Comparison of ENCODE assay signal across 9 mouse cellular contexts in the genomic region with DNA sequence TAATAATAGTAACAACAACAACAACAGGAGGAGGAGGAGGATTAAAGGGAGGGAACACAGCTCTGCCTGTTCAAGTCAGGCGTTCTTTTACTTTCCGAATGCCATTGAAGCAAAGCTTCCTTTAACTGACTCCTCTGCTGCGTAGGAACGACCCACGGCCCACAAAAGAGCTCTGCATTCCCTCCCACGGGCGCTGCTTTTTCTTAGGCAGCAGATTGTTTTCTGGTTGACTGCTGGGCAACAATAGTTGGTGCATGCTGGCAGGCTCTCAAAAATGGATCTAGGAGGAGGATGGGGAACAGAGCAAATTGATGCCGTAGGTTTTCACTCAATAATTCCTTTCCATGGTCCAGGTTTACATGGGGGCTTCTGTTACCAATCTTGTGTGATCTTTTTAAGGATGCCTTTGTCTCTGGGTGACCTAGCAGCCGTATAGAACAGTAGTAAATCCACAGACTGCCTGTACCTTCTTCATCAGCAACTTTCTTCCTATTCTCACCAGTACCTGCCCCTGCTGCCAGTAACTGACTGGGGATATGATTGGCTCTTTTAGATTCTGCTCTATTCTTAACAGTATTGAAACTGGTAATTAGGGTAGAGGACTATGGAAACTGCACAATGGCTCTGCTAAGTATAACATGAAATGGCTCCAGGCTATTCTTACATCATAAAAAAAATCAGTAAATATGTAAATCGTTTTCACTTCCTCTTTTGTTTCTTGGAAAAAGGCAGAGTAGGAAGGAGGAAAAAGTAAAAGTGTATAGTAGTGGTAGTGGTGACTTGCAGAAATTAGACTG.
DNase-seq lines count a peak whose midpoint lies in the region; ATAC-seq lines count a peak whose summit lies in the region.
"Had no signal": no experiment of that assay in that cellular context is flagged by ENCODE, and none has a peak within 500 bp of the region (broad histone marks: within the 10 kb centered on the region; RNA-seq: fewer than 3 reads in every experiment).

No protein-coding gene starts in this region.

- WGBS in forebrain, embryonic 13.5 days = 4% methylated on average over 10 of the region's 10 CpGs

- DNase-seq in cerebellum, postnatal 10 days = peak; percentile 55 to 57
- DNase-seq in cerebellum, postnatal 36 days = no peak
- peak; percentile 41 for DNase-seq in CD4-positive, CD25-positive, alpha-beta regulatory T cell, adult 2 months (ENCODE audit: low read depth, low spot score)
- DNase-seq in left cerebral cortex, postnatal 4 days = peak; percentile 20
- peak; percentile 12 for DNase-seq in right cerebral cortex, postnatal 4 days
- DNase-seq in urinary bladder, postnatal 36 days (ENCODE audit: low spot score in 2 of 2) = no peak
- no peak for DNase-seq in kidney, postnatal 14 days
- DNase-seq: lung, embryonic 14.5 days had no signal

- no peak overlapping the region for H3K4me3 ChIP-seq in forebrain, embryonic 13.5 days

- no peaks in the 10 kb centered on the region for H3K36me3 ChIP-seq in forebrain, embryonic 13.5 days (ENCODE audit: poor library complexity, severe bottlenecking)

- H3K27ac ChIP-seq in forebrain, embryonic 13.5 days = peak overlapping the region; percentile 49; the same call in 1 of the 2 replicates

- H3K4me1 ChIP-seq in forebrain, embryonic 13.5 days = peaks cover 13% of the 10 kb centered on the region

- peak overlapping the region; percentile 34; the same call in 1 of the 2 replicates for H3K9ac ChIP-seq in forebrain, embryonic 13.5 days
- H3K9ac ChIP-seq: lung, embryonic 14.5 days had no signal

- peak overlapping the region; percentile 36 for H3K4me2 ChIP-seq in forebrain, embryonic 13.5 days
- H3K4me2 ChIP-seq: lung, embryonic 14.5 days had no signal

- no peaks in the 10 kb centered on the region for H3K9me3 ChIP-seq in forebrain, embryonic 13.5 days (replicated peaks)

- no peaks in the 10 kb centered on the region for H3K27me3 ChIP-seq in forebrain, embryonic 13.5 days

- peak; percentile 85 for ATAC-seq in forebrain, embryonic 13.5 days

- intact Hi-C loops in left cerebral cortex, postnatal 4 days (cut with DNase I) = no loop called here

Comparison
In these comparisons a context has a peak if more than half of its experiments do, and no peak if none do; other contexts are left out.
1. DNase-seq: peak in cerebellum, postnatal 10 days (2 of 2), CD4-positive, CD25-positive, alpha-beta regulatory T cell, adult 2 months (single experiment), left cerebral cortex, postnatal 4 days (single experiment) and right cerebral cortex, postnatal 4 days (single experiment); none in cerebellum, postnatal 36 days (0 of 2), urinary bladder, postnatal 36 days (0 of 2) and kidney, postnatal 14 days (single experiment).